Comparison of ENCODE assay signal across 22 mouse cellular contexts in genomic region chr12:100695252-100695651, GRCm38 (mm10).
"Had no signal": no experiment of that assay in that cellular context is flagged by ENCODE, and none has a peak within 500 bp of the region (broad histone marks: within the 10 kb centered on the region; RNA-seq: fewer than 3 reads in every experiment).

No protein-coding gene starts in this region.

- DNase-seq: heart, postnatal 10 days; heart, postnatal 14 days; heart, postnatal 36 days; heart, postnatal 4 days; kidney, adult 11 months; kidney, adult 18-20 months; kidney, adult 2 months; kidney, adult 8-10 months; kidney, adult 9 months; kidney, postnatal 10 days; kidney, postnatal 14 days; kidney, postnatal 25 days; kidney, postnatal 36 days; kidney, postnatal 4 days; layer of hippocampus, adult 9-11 months; layer of hippocampus, postnatal 36 days had no signal

- ATAC-seq: hindbrain, embryonic 16.5 days; hindbrain, postnatal 0 days; inflammation-experienced regulatory T-cells, adult 6 months; intestine, embryonic 15.5 days; intestine, embryonic 16.5 days; intestine, postnatal 0 days had no signal
